In genomic region chr10:20914606-20915005, GRCm38 (mm10) we compare ENCODE assay signal across 25 mouse cellular contexts.
"Had no signal": no experiment of that assay in that cellular context is flagged by ENCODE, and none has a peak within 500 bp of the region (broad histone marks: within the 10 kb centered on the region; RNA-seq: fewer than 3 reads in every experiment).

No protein-coding gene starts in this region.

- H3K27ac ChIP-seq: gastrocnemius, adult 2 months; heart, adult 2 months; hindbrain, embryonic 10.5 days; hindbrain, embryonic 12.5 days; hindbrain, embryonic 14.5 days; intestine, embryonic 15.5 days; layer of hippocampus, adult 2 months; left cerebral cortex, adult 2 months; limb, embryonic 10.5 days; limb, embryonic 12.5 days; liver, embryonic 14.5 days had no signal

- H3K9ac ChIP-seq: heart, embryonic 12.5 days; hindbrain, embryonic 12.5 days; hindbrain, embryonic 14.5 days; intestine, embryonic 15.5 days; limb, embryonic 12.5 days; liver, embryonic 14.5 days had no signal

- H3K9me3 ChIP-seq: heart, embryonic 12.5 days; hindbrain, embryonic 10.5 days; hindbrain, embryonic 12.5 days; intestine, embryonic 15.5 days; limb, embryonic 10.5 days; limb, embryonic 12.5 days had no signal

- H3K4me2 ChIP-seq: heart, embryonic 12.5 days; hindbrain, embryonic 12.5 days; hindbrain, embryonic 14.5 days; intestine, embryonic 15.5 days; limb, embryonic 12.5 days had no signal

- H3K27me3 ChIP-seq: heart, embryonic 12.5 days; hindbrain, embryonic 12.5 days; intestine, embryonic 15.5 days; limb, embryonic 12.5 days had no signal

- H3K36me3 ChIP-seq: heart, embryonic 12.5 days; hindbrain, embryonic 10.5 days; hindbrain, embryonic 12.5 days; intestine, embryonic 15.5 days; limb, embryonic 10.5 days; limb, embryonic 12.5 days had no signal

- H3K4me1 ChIP-seq: hindbrain, embryonic 10.5 days; hindbrain, embryonic 12.5 days; intestine, embryonic 15.5 days; limb, embryonic 10.5 days; limb, embryonic 12.5 days had no signal

- ATAC-seq: hindbrain, embryonic 16.5 days; inflammation-experienced regulatory T-cells, adult 6 months; intestine, embryonic 15.5 days; intestine, postnatal 0 days had no signal

- DNase-seq: gastrocnemius, adult 2 months; gastrocnemius, postnatal 10 days; gastrocnemius, postnatal 25 days; heart, adult 2 months; heart, postnatal 10 days; heart, postnatal 4 days; kidney, adult 18-20 months; kidney, adult 8-10 months; kidney, postnatal 10 days; kidney, postnatal 25 days; kidney, postnatal 4 days; liver had no signal

- H3K4me3 ChIP-seq: gastrocnemius, adult 2 months; heart, adult 2 months; heart, embryonic 12.5 days; hindbrain, embryonic 10.5 days; hindbrain, embryonic 12.5 days; intestine, embryonic 15.5 days; layer of hippocampus, adult 2 months; left cerebral cortex, adult 2 months; limb, embryonic 10.5 days; limb, embryonic 12.5 days had no signal
